Mouse (Mus musculus) frontal cortex, postnatal 36 days (tissue): ENCODE data around the gene Mboat7.
A peak's percentile ranks its signal among the peaks of the same experiment; 100 is the strongest.

Source experiments
- DNase-seq, 2 experiments: peaks; one replicate each; pipeline ENCODE4 v3.0.0; 2022; ENCODE audit warnings: low spot score in 2 of 2

The Mboat7 gene

DNA sequence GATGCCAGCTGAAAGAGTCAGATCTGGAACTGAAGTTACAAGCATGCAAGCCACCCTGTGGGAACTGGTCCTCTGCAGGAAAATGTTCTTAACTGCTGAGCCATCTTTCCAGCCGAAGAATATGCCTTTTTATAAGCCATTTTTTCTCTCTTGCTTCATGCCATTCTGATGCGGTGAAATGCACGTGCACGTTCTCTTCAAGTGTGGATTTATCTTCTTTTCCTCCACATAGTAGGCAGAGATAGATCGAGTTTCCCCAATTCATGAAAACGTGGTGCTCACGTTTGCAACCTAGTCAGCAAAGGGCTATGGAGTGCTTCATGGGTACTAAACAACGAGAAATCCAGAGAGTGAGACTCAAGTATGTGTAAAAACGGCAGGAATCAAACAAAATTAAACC, 49.5 kb downstream of the Mboat7 start:
- no peak for DNase-seq

DNA sequence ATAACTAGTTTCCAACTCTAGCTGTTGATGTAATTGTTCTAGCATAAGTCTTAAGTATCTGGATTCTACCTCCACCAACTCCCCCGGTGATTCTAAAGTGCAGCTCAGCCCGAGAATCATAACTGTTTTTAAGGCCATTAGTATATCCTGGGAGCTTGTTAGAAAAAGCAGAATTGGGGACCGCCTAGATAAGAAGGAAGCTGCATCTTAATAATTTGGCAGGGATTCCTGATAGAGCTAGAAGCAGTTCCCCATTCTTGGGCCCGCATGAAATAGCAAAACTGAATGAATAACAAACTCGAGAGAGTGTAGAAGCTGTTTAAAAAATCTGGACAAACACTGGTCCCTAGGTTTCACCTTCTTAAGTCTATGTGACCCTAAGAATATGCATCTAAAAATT, 49.9 kb downstream of the Mboat7 start:
- DNase-seq = no peak

DNA sequence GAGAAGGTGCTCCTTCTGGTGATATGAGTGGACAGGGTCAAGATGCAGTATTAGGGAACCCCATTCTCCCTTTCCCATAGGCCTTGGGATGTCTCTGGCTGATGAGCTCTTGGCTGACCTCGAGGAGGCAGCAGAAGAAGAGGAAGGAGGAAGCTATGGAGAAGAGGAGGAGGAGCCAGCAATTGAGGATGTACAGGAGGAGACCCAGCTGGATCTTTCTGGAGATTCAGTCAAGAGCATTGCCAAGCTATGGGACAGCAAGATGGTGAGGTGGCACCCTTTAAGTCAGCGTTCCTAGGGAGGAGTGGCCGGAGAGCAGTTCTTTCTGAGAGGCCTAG, 62.9 kb downstream of the Mboat7 start:
- DNase-seq = no peak

DNA sequence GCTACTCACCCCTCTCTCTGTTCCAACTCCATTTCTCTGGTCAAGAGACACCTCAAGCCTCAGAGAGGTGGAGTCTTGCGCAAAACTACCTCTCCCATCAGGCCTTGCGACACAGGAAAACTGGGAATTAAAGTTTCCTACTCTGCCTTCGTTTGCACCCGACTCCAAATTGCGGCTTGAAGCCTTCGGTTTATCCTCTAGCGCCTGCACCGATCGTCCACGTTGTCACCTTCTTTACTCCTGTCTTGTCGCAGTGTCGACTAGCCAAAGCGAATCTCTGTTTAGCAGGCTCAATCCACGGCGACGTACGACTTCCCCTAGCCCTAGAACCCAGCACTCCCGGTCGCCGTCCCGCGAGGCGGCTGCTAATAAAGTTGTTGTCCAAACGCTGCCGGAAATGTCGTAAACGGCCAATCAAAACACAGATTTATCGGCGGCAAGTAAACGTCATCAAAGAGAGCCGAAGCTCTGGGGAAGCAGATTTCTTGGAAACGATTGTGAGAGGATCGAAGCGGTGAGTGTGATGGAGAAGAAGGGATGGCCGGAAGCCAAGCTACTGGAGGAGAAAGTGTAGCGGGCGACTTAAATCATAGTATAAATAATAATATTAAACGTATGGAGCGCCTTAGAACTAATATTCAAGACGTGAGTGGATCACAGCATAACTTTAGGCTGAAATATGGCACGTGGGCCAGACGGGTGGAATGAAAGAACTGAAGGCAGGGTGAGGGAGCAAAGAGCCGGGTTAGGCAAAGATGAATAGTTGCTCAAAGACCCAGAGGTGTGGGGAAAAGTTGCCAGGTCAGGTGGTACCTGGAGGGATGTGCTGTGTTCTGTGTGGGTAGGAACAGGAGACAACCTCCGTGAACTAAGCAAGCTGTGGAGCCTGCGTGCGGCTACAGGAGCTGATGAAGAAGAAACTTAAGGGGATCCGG, 63.5 kb downstream of the Mboat7 start, which contains the start of the genes Tfpt and Prpf31:
TSS of gene Tfpt (minus strand) at position 387 of the 935 bp plus-strand sequence.
TSS of gene Prpf31 (plus strand) at position 443 of the 935 bp plus-strand sequence.
- DNase-seq = peak; percentile 98

DNA sequence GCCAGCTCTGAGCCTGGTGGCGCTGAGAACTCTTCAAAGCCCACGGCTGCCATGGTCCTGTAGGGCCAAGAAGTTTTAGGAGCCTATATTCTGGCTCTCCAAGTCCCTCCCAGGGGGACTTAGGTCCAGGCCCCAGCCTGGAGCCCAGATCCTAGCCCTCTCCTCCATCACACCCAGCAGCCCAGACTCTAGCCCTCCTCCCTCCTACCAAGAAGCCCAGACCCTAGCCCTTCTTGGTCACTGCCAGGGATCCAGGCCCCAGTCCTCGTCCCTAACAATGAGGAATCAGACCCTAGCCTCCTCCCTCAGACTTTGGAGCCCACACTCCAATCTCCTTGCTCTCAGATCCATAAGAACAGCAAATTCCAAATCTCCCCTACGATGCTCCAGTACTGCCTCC, 64.3 kb downstream of the Mboat7 start:
- no peak for DNase-seq
